Mouse (Mus musculus): ENCODE measurements at regions not wholly inside any gene's neighbourhood (a gene's known extent, or its start where the extent isn't known, plus 50 kb on each side); places are given as distances from the start of the nearest gene placed in this dataset.

DNA sequence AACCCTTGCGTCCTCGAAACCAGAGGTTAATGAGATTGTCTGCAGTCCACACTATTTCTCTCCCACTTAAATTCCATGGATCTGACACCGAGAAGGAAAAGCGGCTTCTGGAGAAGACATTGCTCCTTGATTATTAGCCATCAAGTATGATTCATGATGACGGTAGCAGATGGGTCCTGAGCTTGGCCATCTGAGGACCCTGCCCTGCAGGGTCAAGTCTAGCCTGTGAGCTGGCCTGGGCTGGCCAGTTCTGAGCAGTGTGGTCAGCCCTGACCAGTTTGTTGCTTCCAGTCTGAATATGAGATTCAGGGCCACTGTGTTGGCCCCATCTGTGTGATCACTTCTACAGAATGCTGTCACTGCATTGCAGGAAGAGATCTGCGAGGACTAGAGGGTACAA is 1275.9 kb upstream of the A1bg start:
- DNase-seq (ENCODE audit: low spot score): no peak

GRCm38 (mm10) chr15:62198194-62198593 is 1275.4 kb upstream of the A1bg start:
- DNase-seq (ENCODE audit: low spot score): no peak

GRCm38 (mm10) chr15:62195440-62195839 is 1272.6 kb upstream of the A1bg start:
- no peak for DNase-seq (ENCODE audit: low spot score)

- no peak for DNase-seq (ENCODE audit: low spot score)
Measured at GRCm38 (mm10) chr15:62192706-62193105, 1269.9 kb upstream of the A1bg start.

DNA sequence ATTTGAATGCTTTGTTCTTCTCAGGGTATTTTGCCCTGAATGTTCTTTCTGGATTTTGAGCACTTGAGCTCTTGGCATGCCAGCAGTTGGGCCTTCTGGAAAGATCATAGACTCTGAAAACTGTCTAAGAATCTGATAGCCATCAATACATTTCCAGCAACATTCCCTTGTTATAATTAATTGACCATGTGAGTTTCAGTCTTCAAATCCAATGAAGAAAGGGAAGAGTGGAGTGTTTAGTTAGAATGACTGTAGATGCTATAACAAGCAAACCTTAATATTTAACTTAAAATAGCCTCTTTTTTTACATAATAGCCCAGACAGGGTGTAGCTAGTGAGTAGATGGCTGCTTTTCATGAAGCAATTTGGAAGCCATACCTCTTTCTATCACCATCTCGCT is 1268.8 kb upstream of the A1bg start:
- no peak for DNase-seq (ENCODE audit: low spot score)

DNA sequence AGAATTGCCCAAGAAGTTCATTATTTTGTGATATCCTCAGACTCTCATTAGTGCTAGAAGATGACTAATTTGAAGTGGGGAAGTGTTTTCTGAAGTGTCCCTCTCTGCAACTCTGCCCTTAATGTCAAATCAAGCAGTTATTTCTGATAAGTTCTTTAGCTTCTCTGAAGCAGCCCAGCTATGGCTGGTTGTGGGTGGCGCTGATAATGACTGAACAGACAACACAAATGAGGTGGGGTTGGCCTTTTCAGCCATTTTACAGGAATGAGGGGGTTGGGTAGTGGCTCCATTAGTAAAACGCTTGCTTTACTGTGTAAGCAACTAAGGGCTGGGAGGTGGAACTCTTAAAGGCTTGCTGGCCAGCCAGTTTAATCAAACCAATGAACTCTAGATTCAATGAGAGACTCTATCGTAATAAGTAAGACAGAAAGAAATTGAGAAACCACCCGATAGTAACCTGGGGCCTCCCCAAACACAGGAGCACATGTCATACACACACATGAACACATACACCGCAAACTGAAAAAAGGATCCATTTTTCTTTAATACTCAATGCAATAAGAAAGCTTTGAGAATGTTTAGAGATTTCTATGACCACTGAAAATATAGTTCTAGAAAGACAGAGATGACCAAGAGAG is 1268.3 kb upstream of the A1bg start:
- no peak for DNase-seq (ENCODE audit: low spot score)

GRCm38 (mm10) chr15:62190224-62190910 is 1267.6 kb upstream of the A1bg start:
- no peak for DNase-seq (ENCODE audit: low spot score)

- no peak for DNase-seq (ENCODE audit: low spot score)
Measured at GRCm38 (mm10) chr15:62189565-62190181, 1266.9 kb upstream of the A1bg start.

DNA sequence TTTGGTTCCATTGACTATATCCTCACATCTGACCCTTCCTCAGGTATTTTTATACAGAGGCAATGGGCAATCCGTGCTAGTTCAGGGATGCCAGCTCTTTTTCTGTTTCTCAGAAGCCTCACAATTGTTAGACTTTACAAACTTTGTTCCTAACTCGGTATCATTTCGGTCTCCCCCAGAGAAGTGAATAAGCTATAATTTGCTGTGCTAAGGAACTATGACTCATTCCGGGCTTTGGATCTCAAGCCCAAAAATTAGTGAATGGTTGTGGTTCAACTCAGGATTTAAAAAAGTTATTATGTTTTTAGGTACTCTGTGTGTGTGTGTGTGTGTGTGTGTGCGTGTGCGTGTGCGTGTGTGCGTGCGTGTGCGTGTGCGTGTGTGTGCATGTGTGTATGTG is 1263.7 kb upstream of the A1bg start:
- no peak for DNase-seq (ENCODE audit: low spot score)

DNA sequence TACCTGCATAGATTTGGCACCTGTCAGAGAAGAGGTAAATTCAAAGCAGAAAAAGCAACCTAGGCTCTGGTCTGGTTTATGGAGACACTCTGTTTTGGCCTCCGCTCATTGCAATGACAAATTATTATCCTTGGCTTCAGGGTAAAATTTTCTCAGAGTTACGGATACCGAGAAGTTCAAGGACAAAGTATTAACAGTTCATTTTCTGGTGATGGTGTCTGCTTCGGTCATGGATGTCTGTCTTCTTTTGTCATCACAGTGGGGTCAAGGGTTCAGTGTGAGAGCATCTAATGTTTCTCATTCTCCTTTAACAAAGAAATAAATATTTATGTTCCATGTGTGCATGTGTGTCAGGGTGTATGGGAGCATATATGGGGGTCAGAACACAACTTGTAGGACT is 1261.0 kb upstream of the A1bg start:
- no peak for DNase-seq (ENCODE audit: low spot score)

DNA sequence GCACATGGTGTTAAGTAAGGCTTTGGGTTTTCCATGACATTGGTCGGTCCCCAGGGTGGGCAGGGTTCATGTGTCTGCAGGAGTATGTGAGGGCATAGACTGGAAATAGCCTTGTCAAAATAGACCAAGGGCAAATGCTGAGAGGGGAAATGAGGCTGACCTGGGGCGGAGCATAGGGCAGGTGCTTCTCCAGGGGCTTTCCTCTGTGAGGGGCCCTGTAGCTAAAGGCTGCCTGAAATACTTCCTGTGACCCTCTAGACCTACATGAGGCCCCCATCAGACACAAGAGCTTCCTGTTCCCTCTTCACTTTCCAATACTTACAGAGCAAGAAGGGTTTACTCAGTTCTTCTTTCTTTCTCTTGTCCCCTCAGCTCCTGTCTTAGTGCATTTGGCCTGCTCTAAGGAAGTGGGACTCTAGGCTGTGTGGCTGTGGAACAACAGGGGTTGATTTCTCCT is 1258.7 kb upstream of the A1bg start:
- DNase-seq (ENCODE audit: low spot score): peak; percentile 73

DNA sequence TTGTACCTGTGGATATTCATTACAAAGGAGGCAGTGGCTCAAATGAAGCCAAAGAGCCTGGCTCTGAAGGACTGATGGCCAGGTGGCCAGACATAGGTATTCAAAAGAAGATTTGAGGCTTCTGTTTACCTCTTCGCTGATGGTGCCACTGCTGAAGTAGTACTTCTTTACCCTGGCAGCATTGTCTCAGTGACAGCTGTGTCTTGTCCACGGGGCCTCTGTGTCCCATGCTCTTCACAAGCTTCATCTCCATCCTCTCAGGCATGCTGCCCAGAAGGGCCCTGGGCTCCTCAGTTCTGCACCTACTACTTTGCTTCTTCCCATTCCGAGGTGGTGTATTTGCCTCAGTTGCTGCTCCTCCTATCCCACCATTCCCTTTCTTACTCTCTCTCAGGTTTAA is 1257.9 kb upstream of the A1bg start:
- DNase-seq (ENCODE audit: low spot score): no peak

DNA sequence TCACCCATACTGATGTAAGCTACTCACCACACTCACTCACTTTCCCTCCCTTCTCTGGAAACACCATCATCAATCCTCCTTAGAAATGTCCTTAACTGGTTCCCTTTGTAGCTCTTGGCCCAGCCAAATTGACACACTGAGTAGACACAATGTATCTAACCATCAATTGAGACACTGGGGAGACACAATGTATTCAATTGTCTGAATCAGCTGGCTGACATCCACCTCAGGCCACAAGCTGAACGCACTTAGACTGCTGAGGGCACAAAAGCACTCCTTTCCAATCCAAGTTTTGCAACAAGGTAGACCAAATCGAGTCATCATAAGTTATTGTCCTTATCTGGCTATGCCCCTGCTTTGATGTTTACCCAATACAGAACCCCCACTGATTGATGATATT is 1257.0 kb upstream of the A1bg start:
- DNase-seq (ENCODE audit: low spot score): no peak

DNA sequence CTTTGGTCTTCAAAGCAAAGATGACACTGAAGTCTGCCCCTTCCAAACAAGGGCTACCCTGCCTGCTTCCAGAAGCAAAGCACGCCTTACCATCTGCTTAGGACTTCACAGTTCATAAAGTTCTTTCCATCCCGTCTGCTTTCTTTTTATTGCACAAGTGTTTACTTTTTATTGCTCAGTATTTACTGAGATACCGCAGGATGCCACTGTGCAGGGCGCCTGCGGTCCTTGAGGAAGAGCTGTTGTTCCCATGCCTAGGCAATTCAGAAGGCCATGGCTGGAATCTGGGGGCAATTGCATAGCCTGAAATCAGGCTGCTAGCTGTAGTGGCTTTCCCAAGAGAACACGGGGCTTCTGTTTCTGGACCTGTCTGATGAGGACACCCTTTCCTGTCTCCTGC is 1255.8 kb upstream of the A1bg start:
- no peak for DNase-seq (ENCODE audit: low spot score)

GRCm38 (mm10) chr15:62177768-62178410 is 1255.1 kb upstream of the A1bg start:
- peak; percentile 37 for DNase-seq (ENCODE audit: low spot score)

DNA sequence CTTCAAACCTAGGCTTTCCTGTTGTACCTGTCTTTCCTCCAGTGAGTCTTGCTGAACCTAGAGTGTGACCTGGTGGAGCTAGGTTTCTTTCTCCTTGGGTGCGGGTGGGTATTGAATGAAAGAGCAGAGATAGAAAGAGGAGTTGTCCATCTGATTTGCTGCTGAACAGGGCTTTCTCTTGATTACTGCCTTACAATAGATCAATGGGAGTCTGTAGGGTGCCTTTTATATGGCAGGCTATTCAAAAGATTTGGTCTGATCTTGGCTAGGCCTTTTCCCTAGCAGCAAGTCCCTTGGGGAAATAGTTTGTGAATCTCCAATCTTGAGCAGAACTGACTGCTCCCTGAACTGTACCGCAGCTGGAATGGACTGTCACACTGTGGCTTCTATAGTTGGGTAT is 1253.3 kb upstream of the A1bg start:
- DNase-seq (ENCODE audit: low spot score): no peak

- DNase-seq (ENCODE audit: low spot score): no peak
Measured at GRCm38 (mm10) chr15:62173633-62174543, 1251.1 kb upstream of the A1bg start.

- no peak for DNase-seq (ENCODE audit: low spot score)
Measured at GRCm38 (mm10) chr15:62171632-62172031, 1248.8 kb upstream of the A1bg start.

- no peak for DNase-seq (ENCODE audit: low spot score)
Measured at GRCm38 (mm10) chr15:62171167-62171566, 1248.4 kb upstream of the A1bg start.

DNA sequence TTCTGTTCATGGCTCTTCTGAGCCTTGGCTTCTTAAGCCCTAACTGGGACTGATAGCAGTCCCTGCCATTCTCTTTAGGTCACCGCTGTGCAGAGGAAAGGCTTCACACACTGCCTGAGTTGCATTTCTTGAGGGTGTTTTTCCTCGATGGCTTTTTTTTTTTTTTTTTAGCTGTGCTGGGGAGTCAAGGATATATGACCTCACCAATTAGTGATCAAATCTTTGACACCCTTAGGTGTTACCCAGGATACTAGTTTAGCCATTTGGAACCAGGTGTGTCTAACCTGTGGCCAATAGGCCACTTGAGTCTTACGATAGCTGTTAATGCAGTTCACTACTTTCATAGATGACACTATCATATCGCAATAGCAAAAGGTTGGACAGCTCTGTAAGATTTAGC is 1247.5 kb upstream of the A1bg start:
- no peak for DNase-seq (ENCODE audit: low spot score)

GRCm38 (mm10) chr15:62169591-62170019 is 1246.8 kb upstream of the A1bg start:
- peak; percentile 89 for DNase-seq (ENCODE audit: low spot score)

Measured in thymus, postnatal 0 days (tissue).